Mouse (Mus musculus) stomach, embryonic 15.5 days (tissue): ENCODE data around the gene Fkbp2. TPM values are rescaled to one million over a fixed set of nuclear protein-coding genes. Genes with fewer than 3 reads are reported as not detected.

ENCODE experiments used
- ATAC-seq: fragments of 200-750 bp; cut with Nextera tagmentation; 2 replicates; pipeline ENCODE4 v1.8.0; 2017; ENCODE audit warnings: low read depth, moderate number of reproducible peaks, moderate TSS enrichment; ENCODE audit not compliant: insufficient read depth, low FRiP score
- H3K27ac ChIP-seq: fragments of 300-500 bp; sonication (generic); 2 replicates; pipeline ENCODE4 v1.5.1; 2015; ENCODE audit warnings: mild to moderate bottlenecking, inconsistent platforms
- H3K27me3 ChIP-seq: fragments of 300-500 bp; sonication (generic); replicated peaks from 2 replicates; pipeline ENCODE4 v1.6.1; 2015; ENCODE audit warnings: inconsistent platforms
- H3K36me3 ChIP-seq: fragments of 300-500 bp; sonication (generic); 2 replicates; pipeline ENCODE4 v1.6.1; 2015; ENCODE audit warnings: inconsistent platforms
- H3K4me1 ChIP-seq: fragments of 300-500 bp; sonication (generic); 2 replicates; pipeline ENCODE4 v1.6.1; 2015; ENCODE audit warnings: inconsistent platforms
- H3K4me2 ChIP-seq: fragments of 300-500 bp; sonication (generic); 2 replicates; pipeline ENCODE4 v1.6.1; 2015; ENCODE audit warnings: mild to moderate bottlenecking, inconsistent platforms
- H3K4me3 ChIP-seq: fragments of 300-500 bp; sonication (generic); replicated peaks from 2 replicates; pipeline ENCODE4 v1.5.1; 2015; ENCODE audit warnings: inconsistent platforms
- H3K9ac ChIP-seq: fragments of 300-500 bp; sonication (generic); 2 replicates; pipeline ENCODE4 v1.6.1; 2015; ENCODE audit warnings: inconsistent platforms
- H3K9me3 ChIP-seq: fragments of 300-500 bp; sonication (generic); 2 replicates; pipeline ENCODE4 v1.6.1; 2016; ENCODE audit warnings: inconsistent platforms
- WGBS: fragments of 180-500 bp; shearing (Covaris S2); methylation state at CpG from one replicate; pipeline ENCODE4 v1.1.7; 2015; 5-methylcytosine and 5-hydroxymethylcytosine counted together
- polyA plus RNA-seq: library from polyadenylated mRNA; unstranded; fragments of >200 nt; fragmentation: Nextera tagmentation; extraction: Ambion mirVana; gene quantifications from 2 replicates; pipeline ENCODE4 v1.2.1, GENCODE M21; 2015

Fkbp2 gene
- polyA plus RNA-seq, 1 experiment from 2014 or later, result 156 TPM

- peak overlapping the region; percentile 1; the same call in 1 of the 2 replicates for H3K27ac ChIP-seq
- peak overlapping the region; percentile 89 for H3K4me2 ChIP-seq
- WGBS, result 71% methylated on average over 13 of the region's 13 CpGs
- H3K36me3 ChIP-seq, result peaks cover 11% of the 10 kb centered on the region; the same call in 1 of the 2 replicates
- no peaks in the 10 kb centered on the region for H3K9me3 ChIP-seq
- no peak for ATAC-seq
- H3K9ac ChIP-seq, result 0 out of 2 replicates have a peak overlapping the region, but pooled peaks have one; percentile 1
- H3K27me3 ChIP-seq, result no peaks in the 10 kb centered on the region
- H3K4me3 ChIP-seq, result peak overlapping the region; percentile 75
- H3K4me1 ChIP-seq, result peaks cover 42% of the 10 kb centered on the region
These were observed 2.3 kb downstream of the Fkbp2 start for GRCm38 (mm10) chr19:6977759-6978638.

DNA sequence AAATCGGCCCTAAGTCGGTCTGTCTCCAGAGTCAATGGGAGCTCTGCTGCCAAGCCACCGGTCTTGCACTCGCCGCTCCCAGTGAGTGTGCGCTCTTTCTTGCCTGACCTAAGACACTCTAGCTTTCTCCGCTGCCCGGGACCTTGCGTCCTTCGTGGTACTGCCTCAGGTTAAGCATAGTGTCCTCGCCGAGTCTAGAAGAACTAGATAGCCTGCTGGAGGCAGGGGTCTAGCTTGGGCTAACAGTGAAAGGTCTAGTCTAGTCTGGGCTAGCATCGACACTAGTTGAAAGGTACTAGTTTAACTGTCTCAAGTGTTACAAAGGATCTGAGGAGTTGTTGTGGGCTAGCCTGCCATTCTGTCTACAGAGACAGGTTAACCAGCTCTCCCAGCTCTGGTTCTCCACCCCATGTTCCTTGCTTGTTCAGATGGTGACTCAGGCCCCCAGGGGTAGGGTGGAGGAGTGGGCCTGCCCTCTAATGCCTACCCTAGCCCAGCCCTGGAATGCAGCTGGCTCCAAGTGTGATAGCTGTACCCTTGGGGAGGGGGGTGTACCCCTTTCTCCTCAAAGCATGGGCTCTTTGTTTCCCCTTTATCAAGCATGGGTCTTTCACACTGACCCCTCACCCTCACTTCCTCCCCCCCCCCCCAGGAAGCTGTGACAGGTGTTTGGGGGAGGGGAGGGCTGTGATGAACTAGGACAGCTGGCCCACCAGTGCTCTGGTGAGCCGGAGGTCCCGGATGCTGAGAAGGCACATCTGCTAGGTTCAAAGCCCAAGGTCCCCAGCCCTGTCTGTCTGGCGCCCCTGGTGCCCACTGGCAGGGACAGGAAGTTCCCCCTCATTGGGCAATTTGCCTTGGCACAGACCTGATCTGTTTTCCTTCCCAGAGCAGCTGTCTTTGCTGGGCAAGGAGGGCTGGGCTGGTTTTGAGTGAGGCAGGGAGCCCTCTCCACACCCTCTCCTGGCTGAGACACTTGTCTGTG lies 4.5 kb downstream of the Fkbp2 start, which contains the start of gene Plcb3:
Gene Plcb3, minus strand, starts transcription at position 934 of the 985 bp plus-strand sequence.
- no peaks in the 10 kb centered on the region for H3K27me3 ChIP-seq
- peak within 1 kb of the TSS; percentile 68 for H3K9ac ChIP-seq
- H3K4me1 ChIP-seq, result peaks cover 53% of the 10 kb centered on the region
- peak within 1 kb of the TSS; percentile 64 for H3K4me3 ChIP-seq
- H3K9me3 ChIP-seq, result no peaks in the 10 kb centered on the region
- H3K36me3 ChIP-seq, result 0 out of 2 replicates have a peak, but pooled peaks cover 6% of the 10 kb centered on the region
- H3K4me2 ChIP-seq, result peak within 1 kb of the TSS; percentile 68
- no peak for ATAC-seq
- peak within 1 kb of the TSS; percentile 94 for H3K27ac ChIP-seq
- WGBS, result 0% methylated on average over 16 of the region's 16 CpGs

- H3K36me3 ChIP-seq, result 0 out of 2 replicates have a peak, but pooled peaks cover 6% of the 10 kb centered on the region
- peak within 1 kb of the TSS; percentile 94 for H3K27ac ChIP-seq
- H3K4me3 ChIP-seq, result peak within 1 kb of the TSS; percentile 64
- H3K27me3 ChIP-seq, result no peaks in the 10 kb centered on the region
- WGBS, result under 1% methylated on average over 81 of the region's 84 CpGs
- H3K4me1 ChIP-seq, result peaks cover 64% of the 10 kb centered on the region
- H3K9me3 ChIP-seq, result no peaks in the 10 kb centered on the region
- H3K9ac ChIP-seq, result peak within 1 kb of the TSS; percentile 68
- H3K4me2 ChIP-seq, result peak within 1 kb of the TSS; percentile 68
- ATAC-seq, result peak; percentile 57
These were observed 5.8 kb downstream of the Fkbp2 start, which contains the start of gene Ppp1r14b for GRCm38 (mm10) chr19:6974211-6975205. Gene Ppp1r14b (plus strand): TSS chr19:6974968.

DNA sequence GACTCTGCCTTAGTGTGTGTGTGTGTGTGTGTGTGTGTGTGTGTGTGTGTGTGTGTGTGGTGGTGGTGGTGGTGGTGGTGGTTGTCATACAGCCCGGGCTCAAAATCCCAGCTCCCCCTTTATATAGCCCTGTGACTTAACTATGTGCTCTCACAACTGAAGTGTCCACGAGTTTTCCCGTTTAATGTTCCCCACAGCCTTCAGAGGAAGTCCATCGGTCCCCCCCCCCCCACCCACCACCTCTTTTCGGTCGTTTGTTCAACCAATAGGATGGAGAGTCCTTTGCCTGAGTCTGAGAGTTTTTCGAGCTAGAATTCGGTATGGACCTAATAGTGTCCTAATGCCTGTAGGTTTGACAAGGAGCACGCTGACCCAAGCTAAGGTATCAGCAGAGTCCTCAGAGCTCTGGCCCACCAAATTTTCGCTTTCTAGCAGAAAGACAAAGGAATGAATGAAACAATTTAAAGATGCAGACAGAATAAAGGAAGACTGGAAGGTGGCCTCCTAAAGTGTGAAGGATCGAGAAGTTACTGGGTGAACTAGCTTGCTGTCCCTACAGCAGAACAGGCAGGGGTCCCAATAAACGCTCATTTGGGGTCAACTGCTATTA lies 6.6 kb downstream of the Fkbp2 start:
- peaks cover 60% of the 10 kb centered on the region for H3K4me1 ChIP-seq
- H3K9ac ChIP-seq, result no peak overlapping the region
- 31% methylated on average over 12 of the region's 12 CpGs for WGBS
- peak overlapping the region; percentile 77 for H3K27ac ChIP-seq
- peak overlapping the region; percentile 68 for H3K4me2 ChIP-seq
- peak overlapping the region; percentile 64 for H3K4me3 ChIP-seq
- H3K27me3 ChIP-seq, result no peaks in the 10 kb centered on the region
- ATAC-seq, result no peak
- H3K36me3 ChIP-seq, result 0 out of 2 replicates have a peak, but pooled peaks cover 6% of the 10 kb centered on the region
- no peaks in the 10 kb centered on the region for H3K9me3 ChIP-seq

DNA sequence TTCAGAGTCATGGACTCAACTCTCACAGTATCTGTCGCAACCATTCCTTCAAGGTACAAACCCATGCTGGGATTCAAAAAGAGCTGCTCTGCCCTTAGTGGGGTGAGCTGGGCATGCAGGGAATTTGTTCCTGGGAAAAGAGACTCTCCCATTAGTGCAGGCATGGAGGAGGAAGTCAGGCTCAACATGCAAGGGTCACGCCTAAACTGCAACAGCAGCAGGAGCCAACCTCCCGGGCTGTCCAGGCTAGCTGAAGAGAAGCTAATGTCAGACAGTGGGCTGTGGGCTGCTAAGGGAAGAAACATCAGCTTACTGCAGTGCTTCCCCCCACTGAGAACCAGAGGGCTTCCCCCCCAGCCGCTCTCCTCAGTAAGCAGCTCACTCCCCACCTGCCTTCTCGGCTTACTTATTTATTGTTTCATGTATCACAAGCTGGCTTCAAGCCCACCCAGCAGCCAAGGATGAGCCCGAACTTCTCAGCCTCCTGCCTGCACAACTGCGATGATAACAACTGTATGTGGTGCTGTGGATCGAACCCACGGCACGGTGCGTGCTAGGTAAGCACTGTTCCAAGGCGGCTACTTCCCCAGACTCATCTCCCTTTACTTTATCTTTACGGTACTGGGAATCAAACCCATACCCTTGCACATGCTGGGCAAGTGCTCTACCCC lies 7.9 kb downstream of the Fkbp2 start:
- no peak for ATAC-seq
- H3K27ac ChIP-seq, result peak overlapping the region; percentile 9; the same call in 1 of the 2 replicates
- H3K4me1 ChIP-seq, result peaks cover 61% of the 10 kb centered on the region
- no peak overlapping the region for H3K4me2 ChIP-seq
- no peaks in the 10 kb centered on the region for H3K9me3 ChIP-seq
- no peaks in the 10 kb centered on the region for H3K27me3 ChIP-seq
- 75% methylated on average over 13 of the region's 13 CpGs for WGBS
- H3K36me3 ChIP-seq, result no peaks in the 10 kb centered on the region
- no peak overlapping the region for H3K4me3 ChIP-seq
- no peak overlapping the region for H3K9ac ChIP-seq

DNA sequence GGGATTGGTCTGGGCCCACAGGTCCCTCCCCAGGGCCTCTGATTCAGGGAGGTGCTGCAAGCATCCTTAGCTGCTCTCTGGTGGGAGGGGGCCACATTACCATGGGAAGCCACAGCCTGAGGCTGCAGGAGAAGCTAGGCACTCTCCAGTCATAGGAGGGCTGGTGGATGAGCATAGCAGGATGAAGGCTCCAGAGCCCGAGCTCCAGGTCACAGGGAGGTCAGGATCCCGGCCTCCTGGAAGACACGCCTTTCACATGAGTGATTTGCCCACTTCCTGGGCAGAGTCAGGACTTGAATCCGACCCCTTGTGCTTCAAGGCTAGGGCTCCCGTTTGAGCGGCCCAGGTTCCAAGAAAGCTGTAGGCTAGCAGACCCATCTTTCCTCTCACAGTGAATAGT lies 8.7 kb downstream of the Fkbp2 start:
- Histone ChIP-seq H3K9me3 (no peaks in the 10 kb centered on the region), H3K27me3 (no peaks in the 10 kb centered on the region), H3K4me2 (no peak overlapping the region), H3K9ac (peak overlapping the region; percentile 0; the same call in 1 of the 2 replicates), H3K4me1 (peaks cover 58% of the 10 kb centered on the region), H3K36me3 (peaks cover 5% of the 10 kb centered on the region), H3K4me3 (no peak overlapping the region), H3K27ac (peak overlapping the region; percentile 49; the same call in 1 of the 2 replicates)
- ATAC-seq, result no peak
- WGBS, result 34% methylated on average over 6 of the region's 6 CpGs

DNA sequence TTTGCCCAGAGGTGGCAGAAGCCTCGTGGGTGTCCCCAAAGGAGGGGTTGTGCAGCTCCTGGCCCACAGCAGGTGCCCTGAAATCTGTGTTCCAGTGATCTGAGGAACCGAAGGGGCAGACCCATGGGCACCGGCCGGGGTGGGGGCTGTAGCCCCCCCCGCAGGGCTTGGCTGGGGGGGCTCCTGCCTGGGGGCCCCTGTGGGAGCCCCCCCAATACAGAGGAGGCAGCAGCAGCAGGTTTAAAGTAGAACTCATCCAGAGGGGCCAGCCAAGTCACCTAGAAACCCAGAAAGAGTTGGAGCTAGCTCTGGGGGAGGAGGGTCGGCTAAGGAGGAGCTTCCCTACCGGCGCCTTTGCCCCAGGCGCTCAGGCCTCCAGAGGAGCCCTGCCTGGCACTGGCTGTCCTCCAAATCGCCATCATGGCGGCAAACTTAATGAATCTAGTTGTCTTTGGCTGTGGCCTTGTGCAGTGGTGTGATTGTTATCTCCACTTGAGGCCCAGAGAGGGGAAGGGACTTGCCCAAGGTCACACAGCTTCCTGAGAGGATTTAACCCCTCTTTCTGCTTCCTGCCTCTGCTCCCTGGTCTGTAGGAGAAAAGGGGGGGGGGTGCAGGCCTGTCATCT lies 9.7 kb downstream of the Fkbp2 start:
- WGBS, result 28% methylated on average over 11 of the region's 11 CpGs
- H3K36me3 ChIP-seq, result peaks cover 15% of the 10 kb centered on the region

DNA sequence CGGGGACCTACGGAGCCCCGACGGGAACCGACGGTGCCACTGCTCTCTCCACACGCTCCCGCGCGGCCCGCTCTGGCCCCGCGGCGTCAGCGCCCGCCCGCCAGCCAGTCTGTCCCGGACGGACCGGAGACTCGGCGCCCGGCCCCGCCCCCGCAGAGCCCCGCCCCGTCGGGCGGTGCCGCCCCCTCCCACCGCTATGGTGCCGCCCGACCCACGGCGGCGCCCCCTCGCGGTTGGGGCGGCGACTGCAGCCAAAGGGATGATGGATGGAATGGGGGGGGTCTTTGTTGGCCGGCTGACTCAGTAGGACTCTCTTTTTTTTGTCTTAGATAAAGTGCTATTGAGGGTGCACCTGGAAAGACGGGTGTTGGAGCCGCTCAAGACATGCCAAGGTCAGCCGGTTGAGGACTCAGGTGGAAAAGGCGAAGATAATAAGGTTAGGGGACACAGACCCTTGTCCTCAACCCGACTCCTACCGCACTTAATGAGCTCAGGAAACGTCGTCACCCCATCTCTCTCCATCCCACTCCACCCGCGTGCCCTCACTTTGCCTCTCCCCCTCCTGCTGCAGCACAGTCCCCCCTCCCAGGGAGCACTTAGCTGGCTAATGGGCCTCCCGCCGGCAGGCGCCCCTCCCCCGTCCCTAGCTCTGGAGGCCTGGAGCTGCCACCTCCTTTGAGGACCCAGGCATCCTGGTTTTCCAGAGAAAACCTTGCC lies 10.5 kb downstream of the Fkbp2 start:
- Histone ChIP-seq H3K36me3 (peaks cover 22% of the 10 kb centered on the region), H3K4me1 (peaks cover 48% of the 10 kb centered on the region), H3K9ac (peak overlapping the region; percentile 45), H3K9me3 (no peaks in the 10 kb centered on the region), H3K27me3 (no peaks in the 10 kb centered on the region), H3K4me2 (peak overlapping the region; percentile 81), H3K4me3 (peak overlapping the region; percentile 69), H3K27ac (peak overlapping the region; percentile 62)
- 1% methylated on average over 53 of the region's 55 CpGs for WGBS
- ATAC-seq, result peak; percentile 65

More for the DNA sequence above, 9.7 kb downstream of the Fkbp2 start:
- H3K4me3 ChIP-seq, result peak overlapping the region; percentile 69; the same call in 1 of the 2 replicates
- no peak for ATAC-seq
- H3K27ac ChIP-seq, result peak overlapping the region; percentile 49
- peak overlapping the region; percentile 81 for H3K4me2 ChIP-seq
- no peaks in the 10 kb centered on the region for H3K9me3 ChIP-seq
- H3K27me3 ChIP-seq, result no peaks in the 10 kb centered on the region
- H3K9ac ChIP-seq, result 0 out of 2 replicates have a peak overlapping the region, but pooled peaks have one; percentile 5
- H3K4me1 ChIP-seq, result peaks cover 48% of the 10 kb centered on the region

GRCm38 (mm10) chr19:6969291-6969664 lies 11.0 kb downstream of the Fkbp2 start:
- Histone ChIP-seq H3K9ac (peak overlapping the region; percentile 45), H3K36me3 (peaks cover 28% of the 10 kb centered on the region), H3K27ac (peak overlapping the region; percentile 62), H3K4me2 (peak overlapping the region; percentile 81), H3K4me3 (peak overlapping the region; percentile 69), H3K27me3 (no peaks in the 10 kb centered on the region), H3K9me3 (no peaks in the 10 kb centered on the region), H3K4me1 (peaks cover 48% of the 10 kb centered on the region)
- WGBS, result under 1% methylated on average over 20 of the region's 20 CpGs
- ATAC-seq, result no peak
